Mouse (Mus musculus): ENCODE data around the gene Mex3b.

DNA sequence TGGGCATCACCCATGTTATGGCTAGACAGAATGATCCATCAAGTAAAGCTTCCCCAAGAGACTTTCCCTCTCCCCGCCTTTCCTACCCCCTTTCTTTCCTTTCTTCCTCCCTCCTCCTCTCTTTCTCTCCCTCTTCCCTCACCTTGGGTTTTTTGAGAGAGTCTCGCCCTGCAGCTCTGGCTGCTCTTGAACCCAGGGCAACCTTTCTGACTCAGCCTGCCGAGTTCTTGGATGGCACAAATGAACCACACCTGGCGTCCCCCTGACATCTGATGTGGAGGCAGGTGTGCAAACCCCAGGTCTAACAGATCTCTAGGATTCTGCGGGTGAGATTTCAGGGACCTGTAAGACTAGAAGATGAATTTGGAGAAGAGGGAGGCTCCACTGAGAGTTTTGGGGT is 12.9 kb downstream of the Mex3b start:
- no peak for TF ChIP-seq CTCF (IDR thresholded peaks at IDR 0.05; ENCODE audit: extremely low read depth, insufficient read depth, insufficient read length, insufficient replicate concordance)
- no peak for TF ChIP-seq POLR2A (IDR thresholded peaks at IDR 0.05; ENCODE audit: low read depth, low read length)

Measured in spleen, adult 2 months (tissue).